Mouse (Mus musculus): ENCODE results near the gene Cyb5rl.
"Not testable (repeated sequence)": the region's sequence is repeated elsewhere in the genome, so short reads cannot be mapped to it uniquely, and the experiment has no call there.

Gene Cyb5rl

DNA sequence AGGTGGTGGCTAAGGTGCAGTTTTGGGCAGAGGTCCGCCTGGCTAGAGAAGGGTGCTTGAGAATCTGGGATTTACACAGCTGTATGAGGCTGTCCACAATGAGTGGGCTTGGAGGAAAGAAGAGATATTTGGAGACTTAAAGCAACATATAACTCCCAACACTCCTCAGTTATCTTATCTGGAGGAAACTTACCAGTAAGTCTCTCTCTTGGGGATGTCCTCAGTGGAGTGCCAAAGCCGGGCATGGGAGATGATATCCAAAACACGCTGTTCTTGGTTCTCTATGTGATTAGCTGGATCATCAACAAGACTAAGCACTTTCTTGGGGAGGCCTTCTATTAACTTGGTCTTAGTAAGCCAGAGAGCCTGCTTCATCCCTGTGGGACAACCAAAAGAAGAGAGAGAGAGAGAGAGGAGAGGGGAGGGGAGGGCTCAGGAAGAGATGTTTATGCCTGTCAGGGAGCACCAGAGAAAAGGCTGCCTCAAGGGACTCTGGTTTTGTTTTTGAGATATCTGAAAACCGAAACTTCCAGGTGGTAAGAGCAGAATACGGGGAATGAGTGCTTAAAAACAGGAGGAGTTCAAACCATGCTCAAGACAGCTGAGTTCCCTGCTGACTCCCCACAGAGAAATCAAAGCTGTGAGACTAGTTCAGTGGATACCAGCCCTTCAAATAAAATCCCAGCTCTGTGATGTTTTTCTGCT is 2.2 kb upstream of the Cyb5rl start:
- no peak for DNase-seq

DNA sequence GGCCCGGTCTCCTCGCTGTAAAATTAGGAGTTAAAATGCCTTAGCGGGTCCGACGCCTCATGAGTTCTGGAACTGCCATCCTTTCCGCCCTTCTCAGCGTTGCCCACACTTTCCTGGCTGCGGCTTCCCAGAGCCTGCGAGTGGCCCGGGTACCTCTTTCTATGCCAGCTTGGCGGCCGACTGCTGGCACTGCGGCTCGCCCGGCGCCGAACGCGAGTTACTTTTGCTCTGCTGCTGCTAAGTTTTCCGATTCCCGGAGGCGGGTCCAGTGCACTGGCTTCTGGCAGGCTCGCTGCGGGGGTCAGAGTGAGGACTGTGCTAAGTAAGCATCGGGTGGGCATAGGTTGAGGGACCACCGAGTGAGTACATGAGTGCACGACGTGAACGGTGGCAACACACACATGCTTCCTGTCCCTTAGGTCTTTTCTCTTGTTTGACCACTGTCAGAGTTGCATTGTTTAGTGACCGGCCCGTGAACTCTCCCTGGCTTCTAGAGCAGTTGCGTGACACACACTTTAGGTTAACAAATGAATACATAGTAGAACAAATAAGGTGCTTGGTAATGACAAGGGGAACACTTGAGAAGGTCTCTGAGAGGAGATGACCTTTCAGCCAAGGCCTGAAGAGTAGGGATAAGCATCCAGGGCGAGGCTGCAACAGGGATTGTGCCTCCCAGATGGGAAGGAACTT is 508 bp downstream of the Cyb5rl start:
- DNase-seq = no peak

DNA sequence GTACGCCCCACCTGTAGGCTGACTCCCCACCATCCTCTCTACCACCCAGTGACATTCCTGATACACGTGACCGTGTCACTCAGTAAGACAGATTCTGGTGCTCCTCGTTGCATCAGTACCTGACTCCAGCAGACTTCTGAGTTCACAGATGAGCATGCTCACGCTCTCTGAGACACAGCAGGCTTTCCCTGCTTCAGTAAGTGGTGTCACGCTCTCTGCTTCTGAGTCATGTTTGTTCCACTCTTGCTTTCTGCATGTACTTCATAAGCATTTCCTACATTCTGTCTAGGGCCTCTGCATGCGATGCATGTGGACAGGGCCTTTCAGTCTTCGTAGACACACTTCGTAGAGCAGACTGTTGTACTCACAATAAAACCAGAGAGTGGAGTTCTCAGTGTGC is 5.6 kb downstream of the Cyb5rl start:
- no peak for DNase-seq

DNA sequence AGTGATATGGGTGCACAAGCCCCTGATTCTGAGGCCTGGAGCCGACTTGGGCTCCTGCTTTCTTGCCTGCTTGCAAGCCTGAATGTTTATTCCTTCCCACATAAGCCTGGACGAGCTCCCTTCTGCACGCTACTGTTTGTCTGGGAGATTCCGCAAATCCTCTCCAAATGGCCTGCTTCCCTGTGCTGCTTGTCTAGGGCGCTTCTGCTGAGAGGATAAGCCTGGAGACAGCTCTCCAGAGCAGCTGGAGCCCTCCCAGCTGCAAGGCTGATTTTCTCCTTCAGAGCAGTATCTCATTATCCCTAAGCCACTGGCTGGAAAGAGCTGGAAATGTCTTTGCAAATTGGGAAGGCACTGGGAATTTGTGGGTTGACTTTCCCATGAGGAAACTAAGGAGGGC is 8.7 kb downstream of the Cyb5rl start:
- DNase-seq = no peak

DNA sequence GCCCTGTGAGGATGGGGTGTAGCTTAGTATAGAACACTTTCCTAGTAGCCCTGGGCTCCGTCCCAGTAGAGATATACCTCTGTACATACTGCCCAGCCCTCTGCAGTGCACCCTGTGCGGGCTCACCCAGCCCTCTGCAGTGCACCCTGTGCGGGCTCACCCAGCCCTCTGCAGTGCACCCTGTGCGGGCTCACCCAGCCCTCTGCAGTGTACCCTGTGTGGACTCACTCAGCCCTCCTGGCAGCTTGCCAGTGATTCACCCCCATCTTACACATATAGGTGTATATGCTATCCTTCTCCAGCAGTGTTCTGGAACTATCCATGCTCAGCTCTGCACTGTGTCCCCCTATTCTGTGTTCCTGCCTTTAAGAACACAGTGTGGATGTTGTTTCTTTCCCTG is 12.1 kb downstream of the Cyb5rl start:
- DNase-seq = no peak

DNA sequence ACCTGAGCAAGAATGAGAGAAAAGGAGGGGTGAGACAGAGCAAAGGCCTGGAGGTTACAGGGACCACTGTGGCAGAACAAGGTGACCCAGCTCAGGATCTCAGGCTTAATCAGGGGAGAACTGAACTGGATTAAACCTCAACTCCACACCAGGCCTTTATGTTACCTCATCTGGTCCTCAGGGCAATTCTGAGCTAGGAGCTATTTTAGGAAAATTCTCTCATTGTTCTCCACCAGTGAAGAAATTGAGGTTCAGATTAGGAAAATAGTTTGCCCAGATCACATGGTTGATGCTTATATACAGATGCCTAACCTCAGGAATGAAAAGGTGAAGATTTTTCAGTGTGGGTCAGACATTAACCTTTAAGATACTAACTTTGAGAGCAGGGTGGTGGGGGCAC is 12.9 kb downstream of the Cyb5rl start:
- DNase-seq = no peak

DNA sequence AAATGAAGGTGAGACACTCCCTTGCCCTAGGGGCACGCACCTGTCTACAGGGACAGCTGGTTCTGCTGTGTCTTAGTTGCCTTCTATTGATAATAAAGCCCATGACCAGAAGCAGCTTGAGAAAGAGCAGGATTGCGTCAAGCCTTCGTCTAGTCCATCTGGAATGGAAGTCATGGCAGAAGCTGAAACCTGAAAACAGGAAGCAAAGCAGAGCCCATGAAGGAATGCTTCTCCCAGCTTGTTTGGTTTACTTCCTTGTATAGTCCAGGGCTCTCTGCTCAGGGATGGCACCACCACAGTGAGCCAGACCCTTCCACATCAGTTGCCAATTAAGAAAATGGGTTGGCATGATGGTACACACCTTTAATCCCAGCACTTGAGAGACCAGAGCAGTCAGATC is 15.4 kb downstream of the Cyb5rl start:
- no peak for DNase-seq

DNA sequence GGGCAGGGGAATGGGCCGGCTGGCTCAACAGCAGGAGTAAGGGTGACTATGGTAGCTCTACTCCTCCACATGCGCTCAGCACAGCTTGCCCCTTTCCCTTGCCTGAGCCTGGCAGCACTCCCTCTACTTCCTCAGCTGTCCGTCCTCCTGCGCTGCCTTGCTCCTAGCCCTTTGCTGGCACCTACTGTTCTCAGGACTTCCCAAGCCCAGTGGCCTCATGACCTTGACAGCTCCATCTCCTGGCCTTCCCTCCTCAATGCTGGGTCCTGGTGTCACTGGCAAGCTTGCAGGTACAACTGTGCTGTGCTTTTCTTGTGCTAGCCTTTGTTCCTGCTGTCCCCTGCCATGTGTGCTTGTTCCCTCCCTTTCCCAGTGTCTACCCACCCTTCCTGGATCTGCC is 16.3 kb downstream of the Cyb5rl start:
- DNase-seq = no peak

DNA sequence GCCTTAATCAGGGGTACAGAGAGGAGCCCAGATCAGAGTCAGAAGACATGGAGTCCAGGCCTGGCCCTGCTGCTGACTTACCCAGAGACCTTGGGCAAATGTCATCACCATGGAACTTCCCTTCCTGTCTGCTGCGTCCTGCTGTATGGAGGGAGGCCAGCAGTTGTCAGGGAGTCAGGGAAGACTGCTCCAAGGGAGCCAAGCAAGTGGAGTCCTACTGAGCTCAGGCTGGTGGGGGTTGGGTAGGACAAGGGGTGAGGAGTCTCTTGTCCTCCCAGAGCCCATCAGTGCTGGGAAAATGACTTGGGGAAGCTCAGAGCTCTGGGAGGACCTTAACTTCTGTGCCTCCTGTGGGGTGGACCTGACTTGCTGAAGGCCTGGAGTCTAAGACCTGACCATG is 17.6 kb downstream of the Cyb5rl start:
- DNase-seq = no peak

DNA sequence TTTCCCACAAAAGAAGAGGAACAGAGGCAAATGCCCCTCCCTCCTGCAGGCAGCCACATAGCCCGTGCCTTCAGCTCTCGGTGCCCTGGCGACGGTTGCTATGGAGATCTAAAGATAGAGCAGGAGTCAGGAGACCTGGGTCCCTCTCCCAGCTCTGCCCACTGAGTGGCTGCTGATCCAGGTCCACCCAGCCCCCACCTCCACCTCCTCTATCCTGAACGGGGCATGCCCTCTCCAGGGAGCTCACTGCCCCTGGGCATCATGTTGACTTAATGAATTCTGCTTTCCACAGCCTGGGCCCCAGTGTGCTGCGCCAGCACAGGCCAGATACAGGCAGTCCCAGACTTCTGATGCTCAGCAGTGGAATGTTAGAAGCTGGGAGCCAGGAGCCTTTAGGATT is 18.1 kb downstream of the Cyb5rl start:
- no peak for DNase-seq

DNA sequence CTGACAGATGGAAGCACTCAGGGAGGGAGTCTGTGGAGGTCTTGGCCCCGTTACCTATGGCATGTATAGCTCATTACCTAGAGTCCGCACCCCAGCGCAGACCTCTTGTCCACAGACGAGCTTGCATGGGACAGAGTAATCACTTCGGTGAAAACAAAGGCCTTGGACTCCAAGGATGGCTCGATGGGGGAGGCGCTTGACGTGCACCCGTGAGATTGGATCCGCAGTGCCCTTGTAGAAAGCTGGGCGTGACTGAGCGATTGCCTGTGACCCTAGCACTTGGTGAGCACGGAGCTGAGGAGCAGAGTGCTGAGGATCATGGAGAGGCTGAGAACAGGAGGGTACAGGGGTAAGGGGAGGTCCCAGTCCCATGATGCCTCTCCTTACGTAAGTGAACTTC is 24.9 kb downstream of the Cyb5rl start:
- DNase-seq = no peak

DNA sequence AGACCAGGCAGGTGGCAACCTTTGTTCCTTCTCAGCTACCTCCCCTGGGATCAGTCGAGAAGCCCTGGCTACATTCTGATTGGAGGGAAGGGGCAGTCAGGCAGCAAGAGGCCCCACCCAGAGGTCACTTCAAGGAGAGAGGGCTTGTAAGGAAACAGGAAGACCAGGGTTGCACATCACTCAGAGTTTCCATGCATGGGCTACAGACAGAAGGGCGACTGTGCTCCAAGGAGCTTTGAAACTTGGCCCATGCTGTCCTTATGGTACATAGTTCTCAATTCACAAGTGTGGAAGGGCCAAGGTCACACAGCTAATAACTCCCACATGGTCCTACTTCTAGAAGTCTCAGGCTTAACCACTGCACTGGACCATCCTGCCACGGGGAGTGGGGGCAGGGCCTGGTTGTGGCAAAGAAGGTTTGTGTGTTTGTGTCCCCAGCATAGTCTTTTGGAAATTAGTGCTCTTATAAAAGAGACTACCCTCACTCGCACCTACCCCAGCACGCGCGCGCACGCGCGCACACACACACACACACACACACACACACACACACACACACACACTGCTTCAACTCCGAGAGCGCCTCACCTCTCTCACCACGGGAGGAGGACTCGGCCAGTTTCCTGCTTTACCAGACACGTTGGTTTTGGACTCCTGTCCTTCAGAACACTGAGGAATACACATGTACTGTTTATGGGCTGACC is 27.8 kb downstream of the Cyb5rl start:
- no peak for DNase-seq

DNA sequence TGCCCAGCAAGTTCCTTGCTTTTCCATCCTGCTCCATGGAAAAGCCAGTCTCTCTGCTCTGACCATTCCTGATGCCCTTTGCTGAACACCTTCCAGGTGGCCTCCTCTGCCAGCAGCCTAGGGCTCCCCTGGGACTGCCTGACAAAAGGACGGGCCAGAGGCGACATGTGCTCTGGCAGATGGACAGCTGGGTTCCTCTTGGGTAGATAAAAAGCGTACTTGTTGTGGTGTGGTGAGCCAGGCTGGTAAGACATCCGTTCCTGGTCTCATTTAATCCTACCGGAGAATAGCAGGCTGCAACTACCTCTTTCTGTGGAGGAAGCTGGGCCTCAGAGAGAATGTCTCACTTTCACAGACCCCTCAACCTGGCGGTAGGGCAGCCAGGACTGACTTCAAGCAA is 29.3 kb downstream of the Cyb5rl start:
- DNase-seq = no peak

DNA sequence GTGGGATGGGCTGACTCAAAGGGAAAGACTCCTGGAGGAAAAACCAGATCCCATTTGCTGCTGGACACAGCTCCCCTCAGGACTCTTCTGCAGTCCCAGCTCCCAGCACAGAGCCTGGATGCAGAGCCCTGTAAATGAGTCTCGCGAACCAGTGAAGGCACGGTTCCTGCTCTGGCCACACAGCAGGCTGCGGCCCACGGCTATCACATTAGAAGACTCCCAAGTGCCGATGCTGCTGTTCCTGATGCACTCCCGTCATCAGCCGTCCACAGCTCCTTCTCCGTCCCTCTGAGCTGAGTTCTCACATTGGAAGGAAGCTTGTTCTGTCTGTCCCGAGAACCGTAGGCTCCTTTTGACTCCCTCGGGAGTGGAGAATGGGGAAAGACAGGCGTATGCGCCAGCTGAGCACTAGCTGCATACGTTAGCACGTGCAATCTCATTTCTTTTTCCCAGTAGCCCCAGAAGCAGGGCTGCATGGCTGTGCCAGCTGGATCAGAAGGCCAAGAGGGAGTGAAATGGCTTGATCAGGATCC is 30.1 kb downstream of the Cyb5rl start, which contains the start of gene Cdcp2:
Gene Cdcp2, plus strand, starts transcription at position 51 of the 533 bp plus-strand sequence.
- DNase-seq = no peak

DNA sequence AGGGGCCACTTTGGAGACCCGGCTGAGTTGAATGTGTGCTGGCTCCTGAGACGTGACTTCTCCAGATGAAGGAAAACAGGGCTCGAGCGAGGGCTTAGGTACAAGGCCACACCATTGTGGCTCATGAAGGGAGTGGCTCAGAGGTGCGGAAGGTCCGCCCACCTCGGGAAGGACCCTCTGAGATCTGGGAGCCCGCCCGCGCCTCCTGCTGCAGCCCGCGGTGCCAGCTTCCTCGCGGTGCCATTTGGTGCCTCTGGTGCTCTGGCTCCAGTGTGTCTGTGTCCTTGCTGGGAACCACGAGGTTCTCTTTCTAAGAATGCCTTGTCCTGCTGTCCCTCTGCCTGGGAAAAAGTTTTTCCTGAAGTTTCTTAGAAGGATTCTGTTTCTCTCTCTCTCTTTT is 31.1 kb downstream of the Cyb5rl start:
- peak; percentile 23 for DNase-seq

DNA sequence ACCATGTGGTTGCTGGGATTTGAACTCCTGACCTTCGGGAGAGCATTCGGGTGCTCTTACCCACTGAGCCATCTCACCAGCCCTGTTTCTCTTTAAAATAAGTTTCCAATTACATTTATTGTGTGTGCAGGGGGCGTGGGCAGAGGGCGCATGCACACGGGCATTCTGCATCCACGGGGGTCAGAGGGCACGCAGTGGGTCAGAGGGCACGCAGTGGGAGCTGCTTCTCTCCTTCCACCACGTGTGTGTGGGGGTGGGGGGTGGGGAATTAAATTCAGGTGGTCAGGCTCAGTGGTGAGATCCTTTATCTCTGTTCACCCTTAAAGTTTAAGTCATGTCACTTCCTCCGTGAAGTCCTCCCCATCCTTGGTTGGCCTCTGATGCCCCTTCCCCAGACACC is 31.6 kb downstream of the Cyb5rl start:
- DNase-seq = no peak

DNA sequence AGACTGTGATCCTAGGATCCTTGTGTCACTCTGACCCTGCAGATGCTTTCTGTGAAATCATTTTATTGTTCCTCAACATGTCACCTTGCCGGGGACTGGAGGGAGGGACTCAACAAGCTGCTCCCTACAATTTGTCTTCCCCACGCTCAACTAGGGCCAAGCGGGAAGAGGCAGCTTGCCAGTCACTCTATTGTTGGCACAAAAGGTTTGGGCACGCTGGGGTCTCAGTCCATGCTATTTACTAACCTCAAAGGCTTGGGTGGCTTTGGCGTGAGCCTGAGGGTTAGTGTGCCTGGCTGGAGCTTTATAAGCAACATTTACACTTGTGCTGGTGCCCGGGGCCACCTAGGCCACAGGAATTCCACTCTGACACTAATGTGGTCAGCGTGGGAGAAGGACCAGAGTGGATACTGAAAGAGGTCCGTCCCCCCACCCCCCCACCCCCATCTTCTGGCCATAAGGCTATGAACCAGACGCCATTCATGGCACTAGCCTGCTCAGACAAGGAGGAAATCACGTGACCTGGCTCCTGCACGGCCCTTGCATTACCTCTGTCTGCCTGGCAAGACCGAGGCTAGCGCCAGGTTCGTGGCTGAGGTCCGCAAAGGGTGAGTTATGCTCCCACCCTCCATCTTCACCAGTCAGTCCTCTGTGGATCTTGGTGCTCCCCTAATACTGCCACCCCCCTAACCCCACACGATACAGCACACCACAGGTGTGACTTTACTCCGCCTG is 32.2 kb downstream of the Cyb5rl start:
- DNase-seq = peak; percentile 28

DNA sequence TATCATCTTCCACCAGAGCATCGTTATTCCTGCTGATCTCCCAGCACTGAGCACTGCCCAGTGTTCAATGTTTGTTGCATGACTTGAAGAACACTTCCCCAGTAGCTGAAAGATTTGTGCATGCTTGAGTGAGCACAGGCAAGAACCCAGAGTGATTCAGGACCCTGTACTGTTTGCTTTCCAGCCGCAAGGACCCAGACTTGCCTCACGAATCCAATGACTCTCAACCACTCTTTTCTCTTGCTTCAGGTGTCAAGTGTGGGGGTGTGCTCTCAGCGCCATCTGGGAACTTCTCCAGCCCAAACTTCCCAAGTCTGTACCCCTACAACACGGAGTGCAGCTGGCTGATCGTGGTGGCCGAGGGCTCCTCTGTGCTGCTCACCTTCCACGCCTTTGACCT is 35.4 kb downstream of the Cyb5rl start:
- DNase-seq = no peak

DNA sequence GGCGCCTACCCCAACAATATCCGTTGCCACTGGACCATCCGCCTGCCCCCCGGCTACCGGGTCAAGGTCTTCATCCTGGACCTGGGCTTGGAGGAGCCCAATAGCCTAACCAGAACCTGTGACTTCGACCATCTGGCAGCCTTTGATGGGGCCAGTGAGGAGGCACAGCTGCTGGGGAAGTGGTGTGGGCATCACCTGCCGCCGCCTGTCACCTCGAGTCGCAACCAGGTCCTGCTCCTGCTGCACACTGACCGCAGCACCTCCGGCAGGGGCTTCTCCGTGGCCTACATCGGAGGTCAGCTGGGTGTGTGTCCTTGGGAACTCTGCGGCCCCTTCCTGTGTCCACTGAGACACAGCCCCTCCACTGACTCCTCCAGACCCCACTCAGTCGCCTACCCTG is 40.0 kb downstream of the Cyb5rl start:
- DNase-seq = no peak

DNA sequence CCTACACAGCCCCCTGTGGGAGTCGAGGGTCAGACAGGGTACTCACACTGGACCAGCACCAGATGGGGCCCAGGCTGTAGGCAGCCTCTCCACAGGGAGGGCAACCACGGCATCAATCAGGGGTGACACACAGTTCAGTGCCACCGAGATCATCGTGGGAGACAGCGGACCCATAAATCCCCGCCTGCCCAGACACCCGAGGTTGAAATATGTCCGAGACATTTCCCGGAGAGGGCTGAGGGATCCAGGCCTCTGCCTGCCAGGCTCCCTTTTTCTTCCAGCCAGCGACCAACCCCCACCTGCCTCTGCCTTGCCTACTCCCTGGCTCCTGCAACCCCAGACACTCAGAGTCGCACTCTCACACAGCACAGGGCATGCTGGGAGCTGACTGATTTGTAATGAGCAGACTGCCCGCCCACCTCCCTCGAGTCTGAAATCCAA is 41.5 kb downstream of the Cyb5rl start:
- DNase-seq = no peak

DNA sequence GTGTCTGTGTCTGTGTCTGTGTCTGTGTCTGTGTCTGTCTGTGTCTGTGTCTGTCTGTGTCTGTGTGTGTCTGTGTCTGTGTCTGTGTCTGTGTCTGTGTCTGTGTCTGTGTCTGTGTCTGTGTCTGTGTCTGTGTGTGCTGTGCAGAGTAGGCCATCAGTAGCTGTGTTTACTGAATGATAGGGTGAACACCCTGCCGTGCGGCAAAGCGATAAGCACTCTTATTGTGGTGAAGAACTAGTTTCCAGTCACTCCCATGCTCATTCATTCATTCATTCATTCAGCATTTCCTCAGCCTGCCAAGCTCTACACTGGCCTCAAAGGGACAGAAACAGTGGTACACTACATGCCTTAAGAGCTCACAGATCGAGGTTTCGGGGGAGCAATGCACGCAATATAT is 42.4 kb downstream of the Cyb5rl start:
- not testable (repeated sequence) for DNase-seq

DNA sequence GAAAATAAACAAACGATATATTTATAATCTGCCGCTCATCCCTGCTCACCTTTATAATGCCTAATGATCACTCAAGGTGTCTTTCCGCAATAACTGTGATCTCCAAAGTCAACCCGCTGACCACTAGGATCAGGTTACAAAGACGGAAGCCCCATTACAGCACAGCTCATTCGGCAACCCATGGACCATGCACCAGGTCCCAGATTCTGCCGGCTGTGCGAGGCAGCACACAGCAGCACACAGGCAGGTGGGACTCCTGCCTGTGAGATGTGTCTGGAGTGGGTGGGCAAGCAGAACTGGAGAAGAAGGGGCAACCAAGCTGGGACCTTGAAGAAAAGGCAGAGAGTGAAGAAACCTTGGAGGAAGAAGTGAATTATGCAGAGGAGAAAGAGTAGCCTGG is 47.5 kb downstream of the Cyb5rl start:
- no peak for DNase-seq

DNA sequence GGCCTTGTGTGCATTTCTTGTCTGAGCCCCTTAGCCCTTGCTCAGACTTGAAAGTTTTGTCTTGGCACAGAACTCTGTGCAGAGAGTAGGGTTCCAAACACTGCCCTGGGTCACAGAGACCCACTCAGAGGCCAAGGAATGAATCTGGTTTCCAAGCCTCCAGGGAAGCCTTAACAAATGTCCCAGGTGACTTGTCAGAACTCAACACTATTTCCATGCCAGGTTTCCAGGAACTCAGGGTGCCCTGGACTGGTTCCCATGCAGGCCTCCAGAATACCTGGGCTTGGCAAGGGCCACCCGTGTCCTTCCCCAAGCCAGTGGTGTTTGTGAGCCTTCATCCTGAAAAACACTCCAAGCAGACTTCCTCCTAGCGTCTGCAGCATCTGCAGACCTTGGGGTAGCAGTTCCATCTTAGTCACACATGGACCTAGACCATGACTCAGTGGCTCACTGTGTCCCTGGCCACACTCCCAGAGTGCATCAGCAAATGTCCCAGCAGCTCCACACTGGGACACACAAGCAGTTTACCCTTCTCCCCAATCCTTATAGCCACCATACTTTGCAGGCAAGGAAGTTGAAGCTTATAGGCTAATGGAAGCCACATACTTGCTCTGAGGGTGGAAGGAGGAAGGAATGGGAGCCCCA is 51.1 kb downstream of the Cyb5rl start:
- DNase-seq = no peak
